Mouse (Mus musculus) cerebellum, adult 2 months (tissue): ENCODE data around the gene Dnajb7. TPM values are rescaled to one million over a fixed set of nuclear protein-coding genes. Genes with fewer than 3 reads are reported as not detected.

Source experiments
- DNase-seq, 2 experiments: peaks; one replicate each; pipeline ENCODE4 v3.0.0; 2021
- H3K27ac ChIP-seq: fragments of 200-500 bp; 2 replicates; pipeline ENCODE4 v1.5.1; 2012; ENCODE audit warnings: low read length, control low read depth, inconsistent platforms; ENCODE audit not compliant: insufficient read depth
- H3K27me3 ChIP-seq: fragments of 200-500 bp; 2 replicates; pipeline ENCODE4 v1.6.1; 2012; ENCODE audit warnings: inconsistent platforms, mild to moderate bottlenecking, low read length, moderate library complexity; ENCODE audit not compliant: control insufficient read depth, insufficient read depth
- H3K4me1 ChIP-seq: fragments of 200-500 bp; 2 replicates; pipeline ENCODE4 v1.6.1; 2011; ENCODE audit warnings: low read length; ENCODE audit not compliant: control insufficient read depth, insufficient read depth
- H3K4me3 ChIP-seq: fragments of 200-500 bp; replicated peaks from 2 replicates; pipeline ENCODE3; 2011; ENCODE audit warnings: mild to moderate bottlenecking, low read depth, low read length, control low read depth; ENCODE audit not compliant: insufficient read depth
- CTCF ChIP-seq: fragments of 200-500 bp; IDR thresholded peaks from 2 replicates; pipeline ENCODE4 v1.5.1; 2011; ENCODE audit warnings: low read depth, mild to moderate bottlenecking, control low read depth, low read length, moderate library complexity, borderline replicate concordance; ENCODE audit not compliant: insufficient read depth
- POLR2A ChIP-seq: fragments of 200-500 bp; IDR thresholded peaks from 2 replicates; pipeline ENCODE4 v1.6.1; 2011; ENCODE audit warnings: low read length, control low read depth, borderline replicate concordance; ENCODE audit not compliant: insufficient read depth
- WGBS: fragments of 180-500 bp; shearing (Covaris S2); methylation state at CpG from one replicate; pipeline ENCODE4 v1.1.7; 2018; 5-methylcytosine and 5-hydroxymethylcytosine counted together
- polyA plus RNA-seq: library from polyadenylated mRNA; depleted of rRNA; stranded (reverse); fragments of >200 nt; gene quantifications from 2 replicates; pipeline ENCODE4 v1.2.3, GENCODE M21; 2012; rRNA removed

The Dnajb7 gene
- polyA plus RNA-seq, 1 experiment = 0.07 TPM

GRCm38 (mm10) chr15:81362501-81362900 is 45.6 kb downstream of the Dnajb7 start:
- no peak for TF ChIP-seq CTCF
- no peak for TF ChIP-seq POLR2A
- Histone ChIP-seq H3K4me1 (no peaks in the 10 kb centered on the region; the same call in 1 of the 2 replicates), H3K27ac (no peak overlapping the region), H3K27me3 (no peaks in the 10 kb centered on the region), H3K4me3 (no peak overlapping the region)
- no peak for DNase-seq
- WGBS = 87% methylated on average over 1 of the region's 1 CpGs

GRCm38 (mm10) chr15:81361417-81362015 is 46.6 kb downstream of the Dnajb7 start:
- H3K4me1 ChIP-seq = no peaks in the 10 kb centered on the region; the same call in 1 of the 2 replicates
- no peak overlapping the region for H3K27ac ChIP-seq
- H3K4me3 ChIP-seq = no peak overlapping the region
- WGBS = 54% methylated on average over 10 of the region's 10 CpGs
- DNase-seq = no peak
- TF ChIP-seq POLR2A (no peak), CTCF (no peak)
- no peaks in the 10 kb centered on the region for H3K27me3 ChIP-seq

- Histone ChIP-seq H3K4me1 (no peaks in the 10 kb centered on the region; the same call in 1 of the 2 replicates), H3K27ac (no peak overlapping the region), H3K4me3 (peak overlapping the region; percentile 93), H3K27me3 (no peaks in the 10 kb centered on the region)
- no peak for DNase-seq
- WGBS = 36% methylated on average over 6 of the region's 6 CpGs
- no peak for TF ChIP-seq CTCF
- TF ChIP-seq POLR2A = no peak
Measured at GRCm38 (mm10) chr15:81361022-81361404, 47.1 kb downstream of the Dnajb7 start.

- TF ChIP-seq CTCF = no peak
- TF ChIP-seq POLR2A = peak; percentile 71
- H3K4me1 ChIP-seq = no peaks in the 10 kb centered on the region; the same call in 1 of the 2 replicates
- no peaks in the 10 kb centered on the region for H3K27me3 ChIP-seq
- WGBS = under 1% methylated on average over 30 of the region's 30 CpGs
- peak within 1 kb of the TSS; percentile 17; the same call in 1 of the 2 replicates for H3K27ac ChIP-seq
- DNase-seq = peak; percentile 91 to 94
- H3K4me3 ChIP-seq = peak within 1 kb of the TSS; percentile 93
Measured at GRCm38 (mm10) chr15:81360345-81361021, 47.6 kb downstream of the Dnajb7 start, which contains the start of gene Slc25a17. Gene Slc25a17 (minus strand): TSS chr15:81360812.

DNA sequence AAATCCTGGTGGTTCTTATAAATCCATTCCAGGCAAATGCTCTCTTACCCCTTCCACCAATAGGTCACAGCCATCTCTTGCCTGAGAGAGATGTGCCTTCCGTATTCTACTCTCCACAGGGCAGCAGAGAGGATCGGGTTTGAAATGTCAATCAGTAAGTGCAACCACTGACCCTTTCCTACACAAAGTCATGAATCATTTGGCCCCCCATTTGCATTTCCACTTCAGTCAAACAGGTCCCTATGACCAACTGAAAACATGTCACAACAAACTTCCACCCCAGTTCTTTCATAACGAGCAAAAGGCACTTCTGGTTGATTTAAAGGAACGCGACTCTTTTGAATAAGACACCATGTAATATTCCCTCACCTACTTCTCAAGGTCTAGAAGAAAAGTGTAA is 48.7 kb downstream of the Dnajb7 start:
- no peaks in the 10 kb centered on the region for H3K27me3 ChIP-seq
- TF ChIP-seq CTCF (no peak), POLR2A (no peak)
- no peak overlapping the region for H3K4me3 ChIP-seq
- H3K27ac ChIP-seq = no peak overlapping the region
- DNase-seq = no peak
- H3K4me1 ChIP-seq = no peaks in the 10 kb centered on the region; the same call in 1 of the 2 replicates
- WGBS = 85% methylated on average over 5 of the region's 5 CpGs

- 87% methylated on average over 3 of the region's 3 CpGs for WGBS
- Histone ChIP-seq H3K27ac (no peak overlapping the region), H3K4me1 (no peaks in the 10 kb centered on the region; the same call in 1 of the 2 replicates), H3K27me3 (no peaks in the 10 kb centered on the region), H3K4me3 (no peak overlapping the region)
- no peak for DNase-seq
- no peak for TF ChIP-seq POLR2A
- TF ChIP-seq CTCF = no peak
Measured at GRCm38 (mm10) chr15:81358943-81359342, 49.2 kb downstream of the Dnajb7 start.

DNA sequence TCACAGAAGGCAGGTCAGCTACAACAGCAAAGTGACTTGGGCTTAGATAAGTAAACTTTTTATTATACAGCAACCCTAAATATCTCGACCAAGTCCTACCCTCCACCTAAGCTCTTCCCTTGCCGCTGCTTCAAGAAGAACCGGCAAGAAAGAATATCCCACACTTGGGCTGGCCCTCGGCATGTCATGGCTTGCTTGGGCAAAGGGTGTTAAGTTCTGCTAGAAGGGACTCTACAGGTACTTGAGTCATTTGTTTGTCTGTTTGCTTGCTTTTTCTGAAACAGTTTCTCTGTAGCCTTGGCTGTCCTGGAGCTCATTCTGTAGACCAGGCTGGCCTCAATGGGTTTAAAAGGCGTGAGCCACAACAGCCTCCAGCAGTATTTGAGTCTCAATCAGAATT is 51.2 kb downstream of the Dnajb7 start:
- Histone ChIP-seq H3K27me3 (no peaks in the 10 kb centered on the region), H3K4me3 (no peak overlapping the region), H3K4me1 (no peaks in the 10 kb centered on the region; the same call in 1 of the 2 replicates), H3K27ac (no peak overlapping the region)
- TF ChIP-seq CTCF (no peak), POLR2A (no peak)
- no peak for DNase-seq
- 52% methylated on average over 5 of the region's 5 CpGs for WGBS

Other genes starting within 250 kb of the Dnajb7 start
- gene Mrtfa, start 217.5 kb downstream of the Dnajb7 start, polyA plus RNA-seq = 20.0 and 20.8 TPM in 2 replicates
- gene Mchr1, start 172.8 kb downstream of the Dnajb7 start, polyA plus RNA-seq = 3.6 and 4.1 TPM in 2 replicates
- 55.8 and 56.0 TPM in 2 replicates for gene Slc25a17, start 47.5 kb downstream of the Dnajb7 start, polyA plus RNA-seq
- 75.6 and 85.3 TPM in 2 replicates for gene St13, start 8.2 kb downstream of the Dnajb7 start, polyA plus RNA-seq
- 7.3 and 9.0 TPM in 2 replicates for gene Xpnpep3, start 8.2 kb downstream of the Dnajb7 start, polyA plus RNA-seq
- 211 and 222 TPM in 2 replicates for gene Rbx1, start 58.0 kb upstream of the Dnajb7 start, polyA plus RNA-seq
- 39.3 and 42.0 TPM in 2 replicates for gene Ep300, start 177.1 kb upstream of the Dnajb7 start, polyA plus RNA-seq